Mouse (Mus musculus) erythroblast, adult 5-6 weeks (primary cell): ENCODE results near the gene Zfp82. TPM values are rescaled to one million over a fixed set of nuclear protein-coding genes. Genes with fewer than 3 reads are reported as not detected.

Source experiments
- total RNA-seq, 2 experiments: library from RNA; stranded (forward) in 1 of 2; stranded (reverse) in 1 of 2; fragments of 150-400 nt in 1 of 2; fragments of 200-764, 138-1000 nt in 1 of 2; gene quantifications; 2 replicates each; pipeline versions ENCODE4 v1.2.3 to v1.2.4; 2015 to 2017; ENCODE audit warnings: low replicate concordance in 2 of 2

The Zfp82 gene
- total RNA-seq, 2 experiments from 2014 or later: not detected

Other genes starting within 250 kb of the Zfp82 start
- 0.63 TPM in 1 of 2 replicates, not detected in the other for gene Zfp940, start 219.2 kb downstream of the Zfp82 start, total RNA-seq (2015; ENCODE audit: low replicate concordance)
- gene Zfp940, start 219.2 kb downstream of the Zfp82 start, total RNA-seq (2017; ENCODE audit: low replicate concordance): not detected in 2 replicates
- 1.5 TPM in 1 of 2 replicates, not detected in the other for gene Zfp420, start 212.9 kb downstream of the Zfp82 start, total RNA-seq (2015; ENCODE audit: low replicate concordance)
- 0.26 and 0.28 TPM in 2 replicates for gene Zfp420, start 212.9 kb downstream of the Zfp82 start, total RNA-seq (2017; ENCODE audit: low replicate concordance)
- gene Zfp27, start 166.3 kb downstream of the Zfp82 start, total RNA-seq (2015; ENCODE audit: low replicate concordance): 1.0 and 1.2 TPM in 2 replicates
- 1.4 and 1.7 TPM in 2 replicates for gene Zfp27, start 166.3 kb downstream of the Zfp82 start, total RNA-seq (2017; ENCODE audit: low replicate concordance)
- gene Zfp383, start 164.7 kb downstream of the Zfp82 start, total RNA-seq (2015; ENCODE audit: low replicate concordance): not detected in 2 replicates
- gene Zfp383, start 164.7 kb downstream of the Zfp82 start, total RNA-seq (2017; ENCODE audit: low replicate concordance): not detected in 2 replicates
- gene Zfp74, start 118.8 kb downstream of the Zfp82 start, total RNA-seq (2015; ENCODE audit: low replicate concordance): 2.3 and 2.7 TPM in 2 replicates
- gene Zfp74, start 118.8 kb downstream of the Zfp82 start, total RNA-seq (2017; ENCODE audit: low replicate concordance): 1.4 and 1.7 TPM in 2 replicates
- 2.5 and 3.5 TPM in 2 replicates for gene Zfp568, start 88.9 kb downstream of the Zfp82 start, total RNA-seq (2015; ENCODE audit: low replicate concordance)
- 3.0 and 4.2 TPM in 2 replicates for gene Zfp568, start 88.9 kb downstream of the Zfp82 start, total RNA-seq (2017; ENCODE audit: low replicate concordance)
- not detected in 2 replicates for gene Zfp14, start 21.5 kb downstream of the Zfp82 start, total RNA-seq (2015; ENCODE audit: low replicate concordance)
- 1.7 TPM in 1 of 2 replicates, not detected in the other for gene Zfp14, start 21.5 kb downstream of the Zfp82 start, total RNA-seq (2017; ENCODE audit: low replicate concordance)
- gene Gm26920, start 17.5 kb upstream of the Zfp82 start, total RNA-seq (2015; ENCODE audit: low replicate concordance): not detected in 2 replicates
- gene Gm26920, start 17.5 kb upstream of the Zfp82 start, total RNA-seq (2017; ENCODE audit: low replicate concordance): not detected in 2 replicates
- 0.38 and 2.1 TPM in 2 replicates for gene Zfp566, start 17.6 kb upstream of the Zfp82 start, total RNA-seq (2015; ENCODE audit: low replicate concordance)
- 0.34 TPM in 1 of 2 replicates, not detected in the other for gene Zfp566, start 17.6 kb upstream of the Zfp82 start, total RNA-seq (2017; ENCODE audit: low replicate concordance)
- 12.7 and 14.6 TPM in 2 replicates for gene Zfp260, start 21.9 kb upstream of the Zfp82 start, total RNA-seq (2015; ENCODE audit: low replicate concordance)
- gene Zfp260, start 21.9 kb upstream of the Zfp82 start, total RNA-seq (2017; ENCODE audit: low replicate concordance): 4.5 and 10.7 TPM in 2 replicates
- 0.63 and 1.2 TPM in 2 replicates for gene Zfp382, start 49.0 kb upstream of the Zfp82 start, total RNA-seq (2015; ENCODE audit: low replicate concordance)
- 1.3 and 3.3 TPM in 2 replicates for gene Zfp382, start 49.0 kb upstream of the Zfp82 start, total RNA-seq (2017; ENCODE audit: low replicate concordance)
- gene Zfp146, start 96.8 kb upstream of the Zfp82 start, total RNA-seq (2015; ENCODE audit: low replicate concordance): 21.5 and 34.4 TPM in 2 replicates
- gene Zfp146, start 96.8 kb upstream of the Zfp82 start, total RNA-seq (2017; ENCODE audit: low replicate concordance): 30.3 and 56.9 TPM in 2 replicates
- gene Cox7a1, start 111.2 kb upstream of the Zfp82 start, total RNA-seq (2015; ENCODE audit: low replicate concordance): not detected in 2 replicates
- not detected in 2 replicates for gene Cox7a1, start 111.2 kb upstream of the Zfp82 start, total RNA-seq (2017; ENCODE audit: low replicate concordance)
- 121 and 178 TPM in 2 replicates for gene Capns1, start 125.9 kb upstream of the Zfp82 start, total RNA-seq (2015; ENCODE audit: low replicate concordance)
- 60.6 and 91.3 TPM in 2 replicates for gene Capns1, start 125.9 kb upstream of the Zfp82 start, total RNA-seq (2017; ENCODE audit: low replicate concordance)
- 9.8 and 22.1 TPM in 2 replicates for gene Polr2i, start 159.0 kb upstream of the Zfp82 start, total RNA-seq (2015; ENCODE audit: low replicate concordance)
- gene Polr2i, start 159.0 kb upstream of the Zfp82 start, total RNA-seq (2017; ENCODE audit: low replicate concordance): 11.0 and 12.6 TPM in 2 replicates
- 36.4 and 38.6 TPM in 2 replicates for gene Tbcb, start 159.4 kb upstream of the Zfp82 start, total RNA-seq (2015; ENCODE audit: low replicate concordance)
- 6.3 and 11.7 TPM in 2 replicates for gene Tbcb, start 159.4 kb upstream of the Zfp82 start, total RNA-seq (2017; ENCODE audit: low replicate concordance)
- not detected in 2 replicates for gene Ovol3, start 162.8 kb upstream of the Zfp82 start, total RNA-seq (2015; ENCODE audit: low replicate concordance)
- gene Ovol3, start 162.8 kb upstream of the Zfp82 start, total RNA-seq (2017; ENCODE audit: low replicate concordance): not detected in 2 replicates
- gene Thap8, start 207.2 kb upstream of the Zfp82 start, total RNA-seq (2015; ENCODE audit: low replicate concordance): not detected in 2 replicates
- gene Thap8, start 207.2 kb upstream of the Zfp82 start, total RNA-seq (2017; ENCODE audit: low replicate concordance): not detected in 2 replicates
- gene Wdr62, start 207.5 kb upstream of the Zfp82 start, total RNA-seq (2015; ENCODE audit: low replicate concordance): 6.9 and 22.5 TPM in 2 replicates
- gene Wdr62, start 207.5 kb upstream of the Zfp82 start, total RNA-seq (2017; ENCODE audit: low replicate concordance): 4.9 and 11.7 TPM in 2 replicates
- not detected in 2 replicates for gene Clip3, start 218.8 kb upstream of the Zfp82 start, total RNA-seq (2015; ENCODE audit: low replicate concordance)
- not detected in 2 replicates for gene Clip3, start 218.8 kb upstream of the Zfp82 start, total RNA-seq (2017; ENCODE audit: low replicate concordance)
- 0.96 and 3.3 TPM in 2 replicates for gene Alkbh6, start 235.8 kb upstream of the Zfp82 start, total RNA-seq (2015; ENCODE audit: low replicate concordance)
- gene Alkbh6, start 235.8 kb upstream of the Zfp82 start, total RNA-seq (2017; ENCODE audit: low replicate concordance): 2.0 and 5.4 TPM in 2 replicates
- gene Syne4, start 241.9 kb upstream of the Zfp82 start, total RNA-seq (2015; ENCODE audit: low replicate concordance): not detected in 2 replicates
- gene Syne4, start 241.9 kb upstream of the Zfp82 start, total RNA-seq (2017; ENCODE audit: low replicate concordance): not detected in 2 replicates
- not detected in 2 replicates for gene E130208F15Rik, start 248.8 kb upstream of the Zfp82 start, total RNA-seq (2015; ENCODE audit: low replicate concordance)
- gene E130208F15Rik, start 248.8 kb upstream of the Zfp82 start, total RNA-seq (2017; ENCODE audit: low replicate concordance): 1.5 TPM in 1 of 2 replicates, not detected in the other